Mouse (Mus musculus): ENCODE measurements around the gene Snai1.

The Snai1 gene

DNA sequence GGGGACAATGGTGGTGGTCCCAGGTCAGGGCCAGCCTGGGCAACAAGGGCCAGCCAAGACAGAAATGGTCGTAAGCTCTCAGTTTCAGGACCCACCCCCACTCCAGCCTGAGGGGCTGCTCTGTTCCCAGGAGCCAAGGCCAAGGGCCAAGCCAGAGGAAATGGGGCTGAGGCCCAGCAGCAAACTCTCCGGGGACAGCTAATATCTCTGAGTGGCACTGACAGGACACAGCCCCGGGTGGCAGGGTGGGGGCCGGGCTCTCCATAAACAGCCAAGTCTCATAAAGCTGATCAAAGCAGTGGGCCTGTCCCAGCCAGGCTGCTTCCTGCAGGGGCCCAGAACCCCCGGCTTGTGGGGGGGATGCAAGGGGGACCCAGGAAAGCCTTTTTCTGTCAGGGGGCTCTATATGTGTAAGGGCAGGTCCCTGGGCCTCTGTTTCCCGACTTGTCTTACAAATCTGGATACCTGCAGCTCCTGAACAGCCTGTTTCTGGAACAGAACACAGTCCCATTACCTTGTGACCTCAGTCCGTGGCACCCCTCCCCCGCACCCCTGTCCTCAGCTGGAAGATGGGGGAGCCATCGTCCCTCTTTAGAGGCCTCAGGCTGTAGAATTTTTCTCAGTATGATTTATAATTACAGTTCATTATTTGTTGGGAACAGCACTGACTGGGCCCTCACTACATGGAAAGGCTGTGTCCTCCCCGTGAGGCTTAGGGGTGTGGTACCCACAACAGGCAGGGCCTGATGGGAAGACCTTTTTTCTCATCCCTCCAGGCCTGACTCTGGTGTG, 45.4 kb downstream of the Snai1 start:
- no peak for DNase-seq (ENCODE audit: low read depth, low spot score)

DNA sequence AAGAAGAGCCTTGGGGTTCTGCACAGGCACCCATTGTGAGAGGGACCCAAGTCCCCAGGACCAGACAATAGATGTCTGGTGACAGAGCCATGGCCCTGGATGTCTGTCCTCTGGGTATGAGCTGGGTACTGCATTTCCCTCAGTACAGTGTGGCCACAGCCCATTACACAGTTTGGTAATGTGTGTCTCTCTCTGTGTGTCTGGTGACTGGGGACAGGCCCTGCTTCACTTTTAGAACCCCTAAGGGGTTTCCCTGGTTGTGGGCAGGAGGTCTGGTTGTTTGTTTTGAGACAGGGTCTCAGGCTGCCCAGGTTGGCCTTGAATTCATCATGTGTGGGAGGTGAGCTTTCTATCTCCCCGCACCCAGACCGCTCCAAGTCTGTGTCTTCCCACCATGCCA, 47.3 kb downstream of the Snai1 start:
- no peak for DNase-seq (ENCODE audit: low read depth, low spot score)

DNA sequence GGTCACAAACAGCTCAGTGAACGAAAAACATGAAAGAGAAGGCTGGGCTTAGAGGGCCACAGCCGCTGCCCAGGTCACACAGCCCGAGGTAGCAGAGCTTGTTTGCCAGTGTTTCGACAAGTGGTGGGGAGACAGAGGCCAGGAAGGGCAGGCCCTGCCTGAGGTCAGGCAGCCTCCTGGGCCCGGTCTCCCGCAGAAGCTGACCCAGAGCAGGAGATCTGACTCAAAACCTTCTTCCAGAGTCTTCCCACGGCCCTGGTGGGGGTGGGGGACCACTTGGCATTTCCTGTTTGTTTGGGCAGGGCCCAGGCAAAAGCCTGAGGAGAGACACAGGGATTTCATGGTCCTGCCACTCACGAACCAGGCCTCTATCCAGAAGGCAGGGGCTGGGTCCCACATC, 48.0 kb downstream of the Snai1 start:
- no peak for DNase-seq (ENCODE audit: low read depth, low spot score)

- DNase-seq (ENCODE audit: low read depth, low spot score) = no peak
Observed at GRCm38 (mm10) chr2:167586976-167587375, 49.0 kb downstream of the Snai1 start.

GRCm38 (mm10) chr2:167588774-167589577, 51.0 kb downstream of the Snai1 start:
- DNase-seq (ENCODE audit: low read depth, low spot score) = no peak

Data from WW6 (cell line).